Mouse (Mus musculus): ENCODE data around the gene Dnah6. TPM values are rescaled to one million over a fixed set of nuclear protein-coding genes. Genes with fewer than 3 reads are reported as not detected.

The Dnah6 gene
- 0.05 and 0.07 TPM in 2 replicates for polyA plus RNA-seq (2015; fragmentation: Nextera tagmentation; extraction: Ambion mirVana)

GRCm38 (mm10) chr6:73221189-73221957 is at the start of gene Dnah6:
TSS of gene Dnah6 (minus strand) at chr6:73221651.

GRCm38 (mm10) chr6:73248237-73249048 is 27.0 kb upstream of the Dnah6 start, which contains the start of gene Suclg1:
TSS of gene Suclg1 (plus strand) at chr6:73248382.

Other genes starting within 250 kb of the Dnah6 start
- gene Suclg1, start 26.7 kb upstream of the Dnah6 start, polyA plus RNA-seq (2015; fragmentation: Nextera tagmentation; extraction: Ambion mirVana) = 83.6 and 84.7 TPM in 2 replicates
- not detected in 2 replicates for gene 4931417E11Rik, start 248.0 kb upstream of the Dnah6 start, polyA plus RNA-seq (2015; fragmentation: Nextera tagmentation; extraction: Ambion mirVana)

Measured in spleen, postnatal 0 days (tissue).